Mouse (Mus musculus): ENCODE measurements at regions not wholly inside any gene's neighbourhood (a gene's known extent, or its start where the extent isn't known, plus 50 kb on each side); places are given as distances from the start of the nearest gene placed in this dataset.

DNA sequence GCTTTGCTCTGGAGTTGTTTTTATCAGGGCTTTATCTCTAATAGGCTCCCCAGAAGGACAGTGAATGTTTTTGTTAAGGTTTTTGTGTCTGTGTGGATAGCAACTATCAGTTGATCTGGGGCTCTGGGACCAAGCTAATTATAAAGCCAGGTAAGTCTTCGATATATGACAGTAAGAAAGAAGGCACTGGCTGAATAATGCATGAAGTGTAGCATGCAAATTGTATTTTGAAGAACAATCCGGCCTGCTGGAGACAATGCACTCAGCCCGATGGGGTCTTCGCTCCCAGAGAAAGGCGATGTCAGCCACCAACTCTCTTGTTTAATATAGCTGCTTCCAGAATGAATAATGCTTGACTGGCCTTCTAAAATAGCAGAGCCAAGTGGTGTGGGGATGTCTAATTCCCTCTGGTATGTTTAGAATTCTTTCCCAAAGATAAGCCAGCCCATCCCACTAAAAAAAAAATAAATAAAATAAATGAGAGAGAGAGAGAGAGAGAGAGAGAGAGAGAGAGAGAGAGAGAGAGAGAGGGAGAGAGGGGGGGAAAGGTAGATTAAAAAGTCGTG lies 68.6 kb downstream of the Dad1 start:
- intact Hi-C loops (cut with DNase I): no loop called here

DNA sequence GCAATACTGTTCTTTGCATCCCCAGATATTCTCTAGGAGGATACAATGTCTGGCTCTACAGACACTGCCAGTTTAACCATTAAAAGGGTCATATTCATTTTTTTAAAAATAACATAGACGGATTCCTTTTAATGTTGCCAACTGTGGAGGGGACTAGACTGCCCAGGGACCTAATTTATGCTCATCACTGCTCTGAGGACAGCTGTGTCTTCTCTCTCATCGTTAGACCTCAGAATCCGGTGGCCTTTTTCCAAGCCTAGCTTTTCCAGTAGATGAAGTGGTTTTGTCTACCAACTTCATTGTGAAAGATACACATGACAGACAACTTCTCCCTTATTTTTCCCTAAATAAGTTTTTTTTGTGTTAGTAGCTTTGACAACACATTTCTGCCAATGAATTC lies 70.0 kb downstream of the Dad1 start:
- intact Hi-C loops (cut with DNase I): no loop called here

DNA sequence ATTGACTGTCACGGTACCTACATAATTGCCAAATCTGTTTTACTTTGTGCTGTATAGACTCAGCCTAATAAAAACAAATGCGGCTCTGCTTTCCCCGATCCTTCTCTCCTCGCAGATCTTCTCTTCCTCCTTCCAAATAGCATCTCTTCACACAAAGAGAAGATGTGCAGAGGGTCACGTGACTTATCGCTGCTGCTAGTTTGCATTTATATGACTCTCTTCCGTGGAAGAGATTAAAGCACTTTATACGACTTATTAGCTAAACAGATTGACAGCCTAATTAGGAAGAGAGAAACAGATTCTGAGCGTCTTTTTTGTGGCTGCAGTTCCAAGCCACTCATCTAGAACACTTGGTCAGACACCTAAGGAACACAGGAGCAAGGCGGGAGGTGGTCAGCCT lies 71.1 kb downstream of the Dad1 start:
- intact Hi-C loops (cut with DNase I): no loop called here

DNA sequence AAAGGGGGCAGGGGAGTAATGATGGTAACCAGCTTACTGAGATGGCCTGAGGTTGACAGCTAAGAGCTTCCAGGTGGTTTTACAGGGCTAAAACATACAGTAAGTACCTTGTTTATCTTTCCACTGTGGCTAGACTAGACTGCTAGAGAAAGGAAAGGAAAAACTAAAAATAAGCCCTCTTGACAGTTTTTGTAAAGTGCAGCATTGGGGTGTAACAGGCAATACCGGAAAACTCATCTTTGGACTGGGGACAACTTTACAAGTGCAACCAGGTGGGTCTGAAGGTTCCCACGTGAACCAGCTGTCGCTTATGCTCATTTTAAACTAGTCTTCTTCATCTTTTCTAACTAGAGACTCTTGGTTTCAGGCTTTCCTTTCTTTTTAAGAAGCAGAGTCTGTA lies 72.6 kb downstream of the Dad1 start:
- intact Hi-C loops (cut with DNase I): no loop called here

DNA sequence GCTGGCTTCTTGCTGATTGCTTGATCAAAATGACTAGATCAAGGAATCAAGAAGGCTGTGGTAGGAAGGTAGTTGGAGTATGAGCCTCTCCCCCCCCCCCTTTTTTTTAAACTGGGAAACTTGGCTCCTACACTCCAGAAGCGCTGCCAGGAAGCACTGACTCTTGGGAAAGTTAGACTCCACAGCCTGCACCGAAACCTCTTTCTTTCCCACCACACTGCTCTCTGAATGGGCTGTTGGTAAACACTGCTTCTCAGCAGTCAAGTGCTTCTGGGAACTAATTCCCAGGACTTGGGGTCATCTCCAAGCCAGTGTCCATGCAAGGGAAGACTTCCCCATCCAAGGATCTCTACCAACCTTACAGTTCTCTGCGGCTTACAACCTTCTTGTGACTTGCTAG lies 73.2 kb downstream of the Dad1 start:
- intact Hi-C loops (cut with DNase I): no loop called here

DNA sequence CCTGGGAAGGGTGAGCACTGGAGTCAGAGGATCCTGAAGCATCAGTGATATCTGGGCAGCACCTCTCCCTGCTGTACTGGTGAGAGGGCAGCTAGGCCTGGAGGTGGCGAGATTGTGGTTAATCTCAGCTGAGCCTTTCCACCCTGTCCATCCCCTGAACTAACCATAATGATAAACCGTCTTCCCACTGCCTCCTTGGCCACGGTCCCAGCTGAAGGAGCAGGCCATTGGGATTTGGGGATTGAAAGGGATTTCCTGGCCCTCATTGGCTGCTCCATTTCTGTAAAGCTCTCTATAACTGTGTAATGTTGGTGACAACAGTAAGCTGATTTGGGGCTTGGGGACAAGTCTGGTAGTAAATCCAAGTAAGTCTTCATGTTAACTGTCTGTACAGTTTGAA lies 73.6 kb downstream of the Dad1 start:
- intact Hi-C loops (cut with DNase I): no loop called here

DNA sequence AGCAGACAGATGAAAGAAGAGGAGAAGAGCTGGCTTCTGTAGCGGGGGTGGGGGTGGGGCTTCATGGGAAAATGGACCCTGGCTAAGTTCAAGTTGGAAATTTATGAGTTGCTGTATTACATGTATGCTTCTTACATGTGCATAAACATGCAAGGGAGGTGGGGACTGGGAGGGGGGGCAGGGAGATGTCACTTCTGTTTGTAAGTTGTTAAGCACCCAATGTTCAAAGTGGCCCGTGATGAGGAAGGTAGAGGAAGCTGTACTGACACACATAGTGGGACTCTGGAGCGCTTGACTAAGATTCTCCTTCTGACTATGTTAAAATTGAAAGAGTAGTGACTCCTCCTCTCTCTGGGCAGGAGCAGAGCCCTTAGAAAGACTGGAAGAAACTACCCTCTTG lies 75.0 kb downstream of the Dad1 start:
- intact Hi-C loops (cut with DNase I): no loop called here

DNA sequence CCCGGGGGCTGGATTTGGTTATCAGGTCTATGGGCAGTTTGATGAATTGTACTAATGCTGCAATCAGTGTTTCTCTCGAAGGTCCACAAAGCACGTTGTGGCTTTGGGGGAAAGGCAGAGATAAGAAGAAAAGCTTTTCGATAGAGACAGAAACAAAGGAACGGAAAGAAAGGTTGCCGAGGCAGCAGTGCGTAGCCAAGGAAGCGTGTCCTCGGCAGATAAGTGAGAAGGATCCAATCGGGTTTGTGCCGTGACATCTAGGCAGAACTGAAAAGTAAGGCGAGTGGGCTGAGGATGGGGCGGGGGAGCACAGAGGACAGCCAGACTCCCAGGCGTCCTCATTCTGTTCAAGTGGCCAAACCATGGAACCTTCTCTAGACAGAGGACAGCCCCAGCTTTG lies 77.4 kb downstream of the Dad1 start:
- intact Hi-C loops (cut with DNase I): no loop called here

DNA sequence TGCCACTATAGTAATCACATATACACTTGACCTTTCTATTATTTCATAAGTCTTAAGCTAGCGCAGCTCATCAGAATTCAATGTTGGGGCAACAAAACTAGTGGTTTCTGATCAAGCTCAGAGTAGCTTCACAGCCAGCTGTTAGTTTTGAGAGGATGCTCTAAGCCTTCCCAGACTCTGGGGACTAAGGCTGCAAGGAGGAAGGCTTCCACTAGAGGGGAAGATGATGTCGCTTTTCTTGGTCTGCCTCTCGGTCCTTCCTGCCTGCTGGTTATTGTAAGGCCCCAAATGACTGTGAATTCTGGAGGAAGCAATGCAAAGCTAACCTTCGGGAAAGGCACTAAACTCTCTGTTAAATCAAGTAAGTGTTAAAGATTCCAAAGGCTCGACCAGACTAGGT lies 78.4 kb downstream of the Dad1 start:
- intact Hi-C loops (cut with DNase I): no loop called here

DNA sequence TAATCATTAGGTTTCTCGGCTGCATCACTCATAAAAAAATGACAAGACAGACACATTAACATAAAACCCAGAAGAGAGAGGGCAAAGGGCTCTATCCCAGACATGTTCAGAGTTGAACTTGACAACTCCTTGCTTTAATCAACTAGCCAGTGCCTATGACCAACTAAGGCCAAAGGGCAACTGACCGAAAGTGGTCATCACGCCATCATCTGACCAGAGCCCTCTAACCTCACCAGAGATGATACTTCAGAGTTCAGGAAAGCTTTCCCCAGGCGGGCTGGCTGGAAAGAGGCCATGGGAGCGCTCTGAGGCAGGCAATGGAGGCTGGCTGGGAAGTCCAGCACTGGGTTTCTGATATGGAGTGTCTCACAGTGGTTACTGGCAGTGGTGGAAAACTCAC lies 80.6 kb downstream of the Dad1 start:
- intact Hi-C loops (cut with DNase I): no loop called here

DNA sequence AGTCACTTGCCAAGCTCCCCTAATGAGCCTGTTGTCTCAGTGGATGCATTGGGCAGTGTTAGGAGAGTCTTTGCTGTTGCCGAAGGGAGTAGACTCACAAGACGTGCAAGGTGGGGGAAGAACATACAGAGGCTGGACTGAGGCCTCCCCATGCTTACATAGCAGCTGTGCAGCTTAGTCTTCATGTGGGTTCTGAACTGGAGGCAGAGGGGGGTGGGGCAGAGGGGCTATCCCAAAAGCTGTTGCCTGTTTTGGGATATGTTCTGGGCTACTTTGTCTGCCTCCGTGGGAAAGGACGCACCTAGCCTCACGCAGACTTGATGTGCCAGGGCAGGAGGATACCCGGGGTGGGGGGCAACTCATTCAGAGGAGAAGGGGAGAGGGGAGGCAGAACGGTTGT lies 84.7 kb downstream of the Dad1 start:
- intact Hi-C loops (cut with DNase I): no loop called here

DNA sequence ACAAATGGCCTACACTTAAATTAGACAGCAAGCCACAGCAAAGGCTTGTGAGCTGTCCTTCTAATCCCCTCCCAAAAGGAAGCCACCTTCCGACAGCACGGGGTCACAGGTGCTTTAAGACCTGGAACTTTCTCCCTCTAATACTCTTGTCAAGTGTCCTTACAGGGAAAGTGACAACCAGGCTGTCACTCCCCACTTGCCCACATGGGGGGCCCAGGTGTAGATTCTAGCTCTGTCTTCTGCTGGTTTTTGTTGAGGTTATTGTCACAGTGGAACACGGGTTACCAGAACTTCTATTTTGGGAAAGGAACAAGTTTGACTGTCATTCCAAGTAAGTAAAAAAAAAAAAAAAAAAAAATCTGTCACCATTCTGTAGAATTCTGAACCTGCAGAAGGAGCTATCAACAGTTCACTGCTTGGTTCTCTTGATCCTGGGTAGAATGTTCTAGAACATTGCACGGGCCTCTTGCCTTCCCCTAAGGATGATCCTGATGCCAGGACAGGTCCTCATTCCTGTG lies 85.4 kb downstream of the Dad1 start:
- intact Hi-C loops (cut with DNase I): no loop called here

DNA sequence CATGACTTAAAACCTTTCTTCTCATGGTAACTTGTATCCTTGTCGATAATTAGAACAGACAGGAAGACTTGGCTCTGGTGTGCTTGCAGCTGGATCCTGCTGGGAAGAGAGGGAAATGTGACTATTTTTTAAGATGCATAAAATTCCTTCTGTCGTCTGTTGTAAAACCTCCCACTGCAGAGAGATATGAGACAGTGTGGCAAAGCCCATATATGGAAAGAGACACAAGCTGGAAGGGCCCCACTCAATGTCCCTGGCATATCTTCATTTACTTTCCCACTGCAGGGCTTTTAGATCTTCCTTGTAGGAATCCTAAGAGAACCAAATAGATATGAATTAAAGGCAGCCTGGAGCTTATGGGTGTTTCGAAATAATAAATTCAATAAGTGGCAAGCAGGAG lies 87.8 kb downstream of the Dad1 start:
- intact Hi-C loops (cut with DNase I): no loop called here

DNA sequence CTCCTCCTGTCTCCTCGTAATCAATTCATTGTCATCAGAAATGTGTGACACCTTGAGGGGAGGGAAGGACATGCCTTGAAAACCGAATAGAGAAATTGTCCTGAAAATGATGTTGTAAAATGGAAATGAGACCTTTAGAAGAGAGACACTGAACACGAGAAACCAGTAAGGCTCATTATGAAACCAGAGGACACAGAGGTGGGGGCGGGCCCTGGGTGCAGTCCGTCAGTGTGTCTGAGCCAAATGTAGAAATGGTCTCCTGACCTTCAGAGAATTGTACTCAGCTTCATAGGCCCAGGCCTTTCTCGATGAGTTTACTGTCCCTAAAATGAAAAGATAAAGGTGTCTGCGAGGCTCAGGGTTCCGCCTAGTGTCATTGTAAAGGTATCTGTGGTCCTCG lies 89.0 kb downstream of the Dad1 start:
- intact Hi-C loops (cut with DNase I): no loop called here

DNA sequence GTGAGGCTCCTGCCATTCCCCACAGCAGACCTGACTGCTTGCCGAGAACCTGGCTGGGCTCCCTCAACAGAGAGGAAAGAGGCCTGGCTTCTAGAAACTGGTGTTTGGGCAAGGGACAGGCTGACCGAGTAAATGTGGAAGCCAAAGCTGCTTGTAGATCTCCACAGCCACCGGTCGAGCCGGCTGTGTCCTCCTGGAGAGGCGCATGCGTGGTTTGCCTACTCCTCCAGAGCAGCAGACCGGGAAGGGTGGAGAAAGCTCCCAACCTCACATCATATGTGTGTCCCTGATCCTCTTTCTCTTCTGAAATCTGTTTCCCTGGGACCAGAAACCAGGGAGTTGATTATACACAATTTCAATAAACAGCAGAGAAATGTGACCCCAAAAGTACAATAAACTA lies 92.0 kb downstream of the Dad1 start:
- intact Hi-C loops (cut with DNase I): no loop called here

DNA sequence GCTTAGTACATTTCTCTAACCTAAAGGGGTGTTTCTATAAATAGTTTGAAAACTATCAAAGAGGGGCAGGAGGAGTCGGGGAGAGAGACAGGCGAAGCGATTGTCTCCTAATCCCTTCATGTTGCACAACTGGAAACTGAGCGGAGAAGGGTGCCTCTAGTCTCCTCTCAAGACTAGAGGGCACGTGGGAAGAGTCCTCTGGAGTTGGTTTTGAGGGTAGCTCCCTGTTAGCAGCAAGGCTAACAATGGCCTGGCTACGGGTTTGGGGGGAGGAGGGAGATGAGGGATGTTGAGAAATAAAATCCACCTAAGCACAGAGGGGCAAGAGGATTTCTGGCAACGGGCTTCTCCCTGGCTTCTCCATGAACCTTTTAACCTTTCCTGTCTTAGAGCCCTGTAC lies 92.7 kb downstream of the Dad1 start:
- intact Hi-C loops (cut with DNase I): no loop called here

DNA sequence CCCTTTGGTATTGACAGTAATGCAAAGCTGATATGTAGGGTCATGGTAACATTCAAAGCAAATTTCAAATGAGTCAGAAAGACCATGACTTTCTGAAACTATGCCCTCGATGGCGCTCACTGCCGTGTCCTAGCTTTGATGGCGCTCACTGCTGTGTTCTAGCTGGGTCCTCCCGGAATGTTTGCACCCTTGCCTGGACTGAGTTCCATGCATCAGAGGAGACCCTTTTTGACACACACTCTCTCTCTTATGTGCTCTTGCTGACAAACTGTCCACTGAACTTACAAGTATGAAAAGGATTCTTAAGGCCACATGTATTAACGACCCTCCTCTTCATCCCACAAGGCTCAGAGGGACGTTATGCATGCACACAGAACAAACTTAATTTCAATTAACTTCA lies 94.1 kb downstream of the Dad1 start:
- intact Hi-C loops (cut with DNase I): loop anchor here (5.0 to 10.0 kb wide), 2 partner anchors 38 to 185 kb away; no protein-coding TSS in a partner anchor

DNA sequence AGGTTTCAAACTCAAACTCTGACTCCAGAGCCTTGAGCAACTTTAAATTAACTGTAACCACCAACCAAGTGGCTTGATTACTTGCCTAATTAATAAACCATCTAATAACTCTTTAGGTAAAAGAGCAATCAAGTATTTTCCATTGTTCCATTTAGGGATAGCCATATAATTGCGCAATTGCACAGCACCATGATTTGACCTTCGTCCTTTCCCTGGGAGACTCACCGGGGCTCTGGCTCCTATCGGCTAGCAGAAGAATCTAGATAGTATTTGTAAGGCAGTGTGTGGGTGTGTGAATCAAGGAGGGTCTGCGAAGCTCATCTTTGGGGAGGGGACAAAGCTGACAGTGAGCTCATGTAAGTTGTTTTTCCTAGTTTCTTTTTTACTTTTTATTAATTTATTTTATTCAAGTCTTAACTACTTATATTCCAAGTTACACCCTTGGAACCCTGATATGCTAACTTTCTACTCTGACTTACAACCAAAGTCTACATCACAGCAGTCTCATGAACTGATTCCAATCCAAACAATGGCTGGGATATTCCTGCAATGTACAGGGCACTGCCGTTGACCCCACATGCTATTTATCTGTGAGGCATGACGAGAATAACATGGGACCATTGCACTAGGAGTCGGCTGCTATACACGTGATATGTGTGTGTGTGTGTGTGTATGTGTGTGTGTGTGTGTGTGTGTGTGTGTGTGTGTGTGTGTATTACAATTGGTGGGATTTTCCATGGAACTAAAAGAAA lies 95.5 kb downstream of the Dad1 start:
- intact Hi-C loops (cut with DNase I): loop anchor here (5.0 to 10.0 kb wide), 2 partner anchors 36 to 184 kb away; no protein-coding TSS in a partner anchor

DNA sequence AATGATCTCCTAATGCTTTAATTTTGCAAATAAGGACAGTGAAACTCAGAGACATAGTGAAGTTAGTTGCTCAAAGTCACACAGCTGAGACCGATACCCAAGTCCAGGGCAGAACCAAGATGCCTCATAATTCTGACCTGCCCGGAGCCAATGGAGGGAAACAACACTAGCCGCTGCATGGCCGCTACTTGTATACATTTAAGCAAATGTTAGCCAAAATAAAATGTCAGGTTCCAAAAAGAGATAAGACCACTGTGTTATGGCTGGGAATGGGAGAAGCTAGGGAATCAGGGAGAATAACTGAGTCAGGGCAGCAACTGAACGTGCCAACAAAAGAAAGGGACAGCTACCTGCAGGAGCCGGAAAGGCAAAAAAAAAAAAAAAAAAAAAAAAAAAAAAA lies 97.4 kb downstream of the Dad1 start:
- intact Hi-C loops (cut with DNase I): loop anchor here (5.0 to 10.0 kb wide), 2 partner anchors 34 to 182 kb away; no protein-coding TSS in a partner anchor

DNA sequence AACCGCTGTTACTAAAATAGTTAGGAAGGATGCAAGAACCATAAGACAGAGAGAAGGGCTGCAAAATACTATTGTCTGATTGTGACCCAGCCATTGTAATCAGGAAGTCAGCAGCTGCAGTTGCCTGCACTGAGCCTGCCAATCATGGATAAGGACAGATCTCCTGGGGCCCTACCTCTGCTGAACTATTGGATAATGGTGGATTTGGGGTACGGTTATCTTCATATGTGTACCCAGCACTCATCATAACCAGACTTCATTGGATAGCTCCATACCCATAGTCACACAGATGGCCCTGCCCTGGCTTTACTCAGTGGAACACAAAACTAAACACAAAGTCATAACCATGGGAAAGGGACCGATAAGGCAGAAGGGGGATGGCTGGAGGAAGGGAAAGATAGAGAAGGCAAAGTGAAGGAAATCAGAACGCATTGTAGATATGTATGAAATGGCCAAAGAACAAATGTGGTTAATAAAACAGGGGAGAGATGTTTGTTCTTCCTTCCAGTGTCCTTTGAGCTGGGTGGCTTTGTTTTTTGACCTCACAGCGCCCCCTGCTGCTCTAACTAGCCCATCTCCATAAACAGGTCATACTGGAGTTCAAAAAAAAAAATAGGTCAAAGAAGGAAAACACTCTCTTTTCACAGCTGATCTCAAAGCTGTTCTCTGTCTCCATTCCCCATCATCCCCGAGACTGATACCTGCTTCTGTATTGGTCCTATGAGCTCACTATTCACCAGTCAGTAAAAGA lies 101.2 kb downstream of the Dad1 start:
- intact Hi-C loops (cut with DNase I): loop anchor here (1.0 to 10.0 kb wide), 2 partner anchors 88 to 178 kb away; no protein-coding TSS in a partner anchor

DNA sequence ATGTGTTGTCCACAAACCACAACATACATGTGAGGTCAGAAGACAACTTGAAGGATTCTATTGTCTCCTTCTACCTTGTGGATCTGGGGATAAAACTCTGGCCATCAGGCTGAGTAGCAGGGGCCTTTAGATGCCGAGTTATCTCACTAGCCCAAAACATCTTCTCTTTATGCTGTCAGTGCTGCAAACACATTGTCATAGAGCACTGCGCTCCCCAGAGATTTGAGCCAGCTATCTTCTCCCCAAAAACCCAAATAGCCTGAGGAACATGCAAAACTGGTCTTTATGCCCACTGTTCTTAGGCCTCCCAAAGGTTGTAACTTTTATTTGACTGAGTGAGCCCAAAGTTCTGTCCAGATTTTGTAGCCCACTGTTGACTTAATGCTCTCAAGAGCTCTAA lies 102.0 kb downstream of the Dad1 start:
- intact Hi-C loops (cut with DNase I): loop anchor here (10.0 kb wide), 1 partner anchor 177 kb away; no protein-coding TSS in a partner anchor

DNA sequence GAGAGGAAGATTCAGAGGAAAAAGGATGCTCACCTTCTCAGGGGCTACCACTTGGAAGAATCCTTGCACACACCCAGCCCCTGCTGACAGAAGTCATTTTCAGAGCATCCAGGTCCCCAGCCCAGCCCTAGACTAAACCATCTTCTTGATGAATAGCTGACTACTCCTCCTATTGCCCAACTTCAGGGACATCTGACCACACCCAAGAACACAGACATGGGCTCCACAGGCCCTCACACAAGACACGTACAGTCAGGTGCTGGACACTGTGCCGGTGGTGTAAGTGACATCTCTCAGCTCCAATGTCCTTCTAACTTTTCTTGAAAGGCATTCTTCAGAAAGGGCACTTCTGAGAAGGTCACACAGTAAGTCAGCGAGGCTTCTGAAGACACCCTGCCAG lies 102.6 kb downstream of the Dad1 start:
- intact Hi-C loops (cut with DNase I): loop anchor here (10.0 kb wide), 1 partner anchor 176 kb away; no protein-coding TSS in a partner anchor

All from adrenal gland (tissue).